Comparison of ENCODE assay signal across 9 mouse cellular contexts in the genomic region with DNA sequence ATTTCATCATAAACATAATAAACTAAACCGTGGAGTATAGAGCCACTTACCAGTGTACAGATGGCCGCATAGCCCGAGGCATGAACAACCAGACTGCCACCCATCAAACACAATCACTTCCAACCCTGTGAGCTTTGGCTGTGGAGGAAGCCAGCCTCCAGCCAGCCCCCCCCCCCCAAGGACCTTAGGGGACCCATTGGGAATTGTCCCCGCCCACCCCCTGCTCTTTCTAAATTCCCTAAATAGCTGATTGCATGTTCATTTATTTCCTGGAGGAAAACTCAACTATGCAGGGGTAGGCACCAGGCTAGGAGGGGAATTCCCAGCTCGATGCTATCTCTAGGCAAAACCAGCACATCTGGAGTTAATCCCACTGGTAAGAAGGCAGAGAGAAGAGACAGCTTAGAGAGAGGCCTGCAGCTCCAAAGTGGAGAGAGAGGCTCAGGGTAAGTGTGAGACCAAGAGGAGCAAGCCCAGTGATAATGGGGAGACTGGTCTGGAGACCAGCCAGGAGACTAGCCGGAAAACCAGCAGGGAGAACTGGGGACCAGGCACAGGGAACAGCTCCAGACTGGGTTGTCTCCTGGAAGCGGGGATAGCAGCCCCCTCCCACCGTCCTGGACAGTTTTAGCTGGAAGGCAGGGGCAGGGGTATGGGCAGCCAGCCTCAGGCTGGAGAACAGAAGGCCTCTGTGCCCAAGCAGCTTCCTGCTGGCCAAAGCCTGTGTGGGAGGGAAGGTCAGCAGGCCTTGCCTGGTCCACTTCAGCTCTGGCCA. TPM values are rescaled to one million over a fixed set of nuclear protein-coding genes. Genes with fewer than 3 reads are reported as not detected.
A peak's percentile ranks its signal among the peaks of the same experiment; 100 is the strongest.
DNase-seq lines count a peak whose midpoint lies in the region; ATAC-seq and TF ChIP-seq lines count a peak whose summit lies in the region.
"Had no signal": no experiment of that assay in that cellular context is flagged by ENCODE, and none has a peak within 500 bp of the region (broad histone marks: within the 10 kb centered on the region; RNA-seq: fewer than 3 reads in every experiment).

No protein-coding gene starts in this region.

- H3K4me2 ChIP-seq in kidney, postnatal 0 days (ENCODE audit: low read length) = peak overlapping the region; percentile 21
- H3K4me2 ChIP-seq in neural tube, embryonic 14.5 days (ENCODE audit: low read depth, low read length) = no peak overlapping the region

- no peak for TF ChIP-seq CTCF in testis, adult 2 months (IDR thresholded peaks at IDR 0.05; ENCODE audit: control insufficient read depth, insufficient read depth, insufficient replicate concordance, low read depth, low read length)
- TF ChIP-seq CTCF in kidney, postnatal 0 days (IDR thresholded peaks at IDR 0.05; ENCODE audit: low read depth) = no peak

- no peaks in the 10 kb centered on the region for H3K27me3 ChIP-seq in testis, adult 2 months (ENCODE audit: control insufficient read depth, insufficient read depth, low read length)
- no peaks in the 10 kb centered on the region for H3K27me3 ChIP-seq in kidney, postnatal 0 days (ENCODE audit: insufficient read depth, low read length)
- peaks cover 4% of the 10 kb centered on the region; the same call in 1 of the 2 replicates for H3K27me3 ChIP-seq in neural tube, embryonic 14.5 days (ENCODE audit: control insufficient read depth, insufficient read depth, low read length)

- H3K4me1 ChIP-seq in testis, adult 2 months (ENCODE audit: control insufficient read depth, insufficient read depth, low read length) = peaks cover 7% of the 10 kb centered on the region
- peaks cover 32% of the 10 kb centered on the region for H3K4me1 ChIP-seq in kidney, postnatal 0 days (replicated peaks; ENCODE audit: insufficient read depth, low read length)
- peaks cover 11% of the 10 kb centered on the region for H3K4me1 ChIP-seq in neural tube, embryonic 14.5 days (ENCODE audit: control insufficient read depth, insufficient read depth, low read length)

- 0 out of 2 replicates have a peak overlapping the region, but pooled peaks have one; percentile 31 for H3K27ac ChIP-seq in testis, adult 2 months (ENCODE audit: control insufficient read depth, insufficient read depth, low read depth, low read length)
- H3K27ac ChIP-seq in kidney, postnatal 0 days = peak overlapping the region; percentile 61; the same call in 1 of the 2 replicates
- H3K27ac ChIP-seq in neural tube, embryonic 14.5 days (ENCODE audit: low read depth, low read length) = peak overlapping the region; percentile 8; the same call in 1 of the 2 replicates

- no peaks in the 10 kb centered on the region for H3K36me3 ChIP-seq in testis, adult 2 months (ENCODE audit: control insufficient read depth, insufficient read depth, low read length)
- H3K36me3 ChIP-seq in kidney, postnatal 0 days (ENCODE audit: insufficient read depth, low read length) = no peaks in the 10 kb centered on the region
- H3K36me3 ChIP-seq in neural tube, embryonic 14.5 days (ENCODE audit: control insufficient read depth, insufficient read depth, low read length) = no peaks in the 10 kb centered on the region

- peak; percentile 91 for DNase-seq in heart, adult 11 months
- DNase-seq in heart, adult 8-10 months (ENCODE audit: low spot score) = no peak
- DNase-seq in testis, postnatal 10 days (ENCODE audit: low spot score) = no peak
- DNase-seq in kidney, postnatal 0 days (ENCODE audit: low spot score) = peak; percentile 54
- no peak for DNase-seq in thymus, postnatal 10 days (ENCODE audit: low spot score in 2 of 2)
- no peak for DNase-seq in gastrocnemius, adult 8-10 months (ENCODE audit: low spot score in 2 of 2)

- H3K4me3 ChIP-seq in testis, adult 2 months (ENCODE audit: control insufficient read depth, low read depth, low read length) = no peak overlapping the region
- H3K4me3 ChIP-seq in kidney, postnatal 0 days (replicated peaks; ENCODE audit: low read depth, low read length) = no peak overlapping the region
- no peak overlapping the region for H3K4me3 ChIP-seq in neural tube, embryonic 14.5 days (ENCODE audit: low read depth, low read length)
- H3K4me3 ChIP-seq: erythroblast, embryonic 14.5 days had no signal

- no peak for ATAC-seq in kidney, postnatal 0 days (replicated peaks; ENCODE audit: low FRiP score, low read depth)
- no peak for ATAC-seq in neural tube, embryonic 14.5 days (ENCODE audit: low read depth)

- H3K9me3 ChIP-seq in kidney, postnatal 0 days (replicated peaks; ENCODE audit: low read length) = no peaks in the 10 kb centered on the region
- H3K9me3 ChIP-seq in neural tube, embryonic 14.5 days (ENCODE audit: control insufficient read depth, low read length) = no peaks in the 10 kb centered on the region

- 0 out of 2 replicates have a peak overlapping the region, but pooled peaks have one; percentile 37 for H3K9ac ChIP-seq in kidney, postnatal 0 days (ENCODE audit: low read depth, low read length)
- no peak overlapping the region; the same call in 1 of the 2 replicates for H3K9ac ChIP-seq in neural tube, embryonic 14.5 days (replicated peaks; ENCODE audit: low read depth, low read length)

- WGBS in kidney, postnatal 0 days = 38% methylated on average over 8 of the region's 8 CpGs
- 49% methylated on average over 8 of the region's 8 CpGs for WGBS in neural tube, embryonic 14.5 days

- TF ChIP-seq POLR2A in testis, adult 2 months (IDR thresholded peaks at IDR 0.05; ENCODE audit: control insufficient read depth, low read depth, low read length) = no peak

RNA-seq across cellular contexts. Expression of gene Micall2, which starts 5.2 kb away (rescaled TPM):
- 1 to 10 TPM; 1.3 to 2.6 (median 1.9) TPM for total RNA-seq in heart, adult 8-10 months (2022)
- polyA plus RNA-seq in testis, adult 2 months (2012; rRNA removed) = 3.7 and 4.9 TPM in 2 replicates
- polyA plus RNA-seq in kidney, postnatal 0 days (2015; fragmentation: Nextera tagmentation; extraction: Ambion mirVana) = 4.2 and 4.6 TPM in 2 replicates
- 9.1 and 9.4 TPM in 2 replicates for polyA plus RNA-seq in neural tube, embryonic 14.5 days (2014; fragmentation: Nextera tagmentation; extraction: Ambion mirVana)
- total RNA-seq in gastrocnemius, adult 8-10 months (2022) = under 1 TPM; 0.24 to 0.74 (median 0.37) TPM

RNA-seq across cellular contexts. Expression of gene Ints1, which starts 44.6 kb away (rescaled TPM):
- 10 to 100 TPM; 39.2 to 43.9 (median 40.1) TPM for total RNA-seq in heart, adult 8-10 months (2022)
- polyA plus RNA-seq in testis, adult 2 months (2012; rRNA removed) = 33.9 and 36.4 TPM in 2 replicates
- polyA plus RNA-seq in kidney, postnatal 0 days (2015; fragmentation: Nextera tagmentation; extraction: Ambion mirVana) = 17.9 and 19.0 TPM in 2 replicates
- 35.4 and 39.6 TPM in 2 replicates for polyA plus RNA-seq in neural tube, embryonic 14.5 days (2014; fragmentation: Nextera tagmentation; extraction: Ambion mirVana)
- 10 to 100 TPM; 29.3 to 37.0 (median 32.3) TPM for total RNA-seq in gastrocnemius, adult 8-10 months (2022)

Comparison
In these comparisons a context has a peak if more than half of its experiments do, and no peak if none do; other contexts are left out.
1. DNase-seq: peak in heart, adult 11 months (single experiment) and kidney, postnatal 0 days (single experiment); none in heart, adult 8-10 months (single experiment), testis, postnatal 10 days (single experiment), thymus, postnatal 10 days (0 of 2) and gastrocnemius, adult 8-10 months (0 of 2).
2. H3K27ac ChIP-seq: peak in every context shown above with its lines; median percentile 61 in kidney, postnatal 0 days; 31 in testis, adult 2 months; 8 in neural tube, embryonic 14.5 days.